Mouse (Mus musculus) cerebellum, adult 2 months (tissue): ENCODE data around the gene C3ar1.

Experiments
- CTCF ChIP-seq: fragments of 200-500 bp; IDR thresholded peaks from 2 replicates; pipeline ENCODE4 v1.5.1; 2011; ENCODE audit warnings: low read depth, mild to moderate bottlenecking, control low read depth, low read length, moderate library complexity, borderline replicate concordance; ENCODE audit not compliant: insufficient read depth
- POLR2A ChIP-seq: fragments of 200-500 bp; IDR thresholded peaks from 2 replicates; pipeline ENCODE4 v1.6.1; 2011; ENCODE audit warnings: low read length, control low read depth, borderline replicate concordance; ENCODE audit not compliant: insufficient read depth

DNA sequence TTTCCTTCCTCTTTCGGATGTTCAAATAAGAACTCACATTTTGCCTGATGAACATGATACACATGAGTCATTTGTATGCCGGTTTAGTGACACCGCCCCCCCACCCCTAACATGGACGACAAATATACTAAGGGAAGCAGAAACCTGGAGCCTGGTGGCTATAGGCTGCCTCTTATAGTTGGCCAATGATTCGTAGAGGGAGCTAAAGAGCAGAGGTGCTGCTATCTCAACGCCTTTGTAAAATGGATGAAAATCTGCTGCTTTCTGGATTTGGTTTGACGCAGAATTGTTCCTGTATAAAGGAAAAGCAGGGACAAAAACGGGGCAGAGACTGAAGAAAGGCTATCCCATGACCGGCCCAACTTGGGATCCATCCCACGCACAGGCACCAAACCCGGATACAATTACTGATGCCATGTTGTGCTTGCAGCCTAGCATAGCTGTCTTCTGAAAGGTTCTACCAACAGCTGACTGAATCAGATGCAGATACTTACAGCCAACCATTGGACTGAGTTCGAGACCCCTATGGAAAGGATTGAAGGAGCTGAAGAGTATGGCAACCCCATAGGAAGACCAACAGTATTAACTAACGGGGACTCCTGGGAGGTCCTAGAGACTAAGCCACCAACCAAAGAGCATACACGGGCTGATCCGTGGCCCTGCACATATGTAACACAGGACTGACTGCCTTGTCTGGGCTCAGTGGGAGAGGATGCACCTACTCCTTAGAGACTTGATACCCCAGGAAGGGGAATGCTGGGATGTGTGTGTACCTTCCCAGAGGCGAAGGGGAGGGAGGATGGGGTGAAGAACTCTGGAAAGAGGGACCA is 44.0 kb downstream of the C3ar1 start:
- TF ChIP-seq CTCF, result no peak
- no peak for TF ChIP-seq POLR2A
